Mouse (Mus musculus): Measurements from ENCODE around the gene Cracr2a. TPM values are rescaled to one million over a fixed set of nuclear protein-coding genes. Genes with fewer than 3 reads are reported as not detected.

Gene Cracr2a
- polyA plus RNA-seq, 1 experiment, result 0.06 TPM

DNA sequence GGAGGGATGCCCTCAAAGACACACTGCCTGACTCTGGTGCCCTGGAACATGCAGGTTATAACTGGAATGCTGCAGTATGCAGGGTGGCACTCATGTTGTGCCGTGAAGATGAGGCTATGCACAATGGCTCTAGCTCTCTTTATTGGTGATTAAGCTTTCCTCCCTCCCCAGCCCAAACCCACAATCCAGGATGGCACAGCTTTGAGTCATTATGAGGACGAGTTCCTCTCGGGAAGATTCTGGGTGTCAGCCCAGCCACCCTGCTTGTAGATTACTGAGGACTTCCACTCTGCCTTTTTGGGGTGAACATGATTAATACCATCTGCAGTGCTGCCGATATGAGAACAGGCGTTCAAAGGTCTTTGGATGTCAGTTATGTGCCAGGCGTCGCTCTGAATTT lies 132.5 kb downstream of the Cracr2a start:
- H3K36me3 ChIP-seq (ENCODE audit: control insufficient read depth), result no peaks in the 10 kb centered on the region
- no peak for TF ChIP-seq GATA1 (IDR thresholded peaks at IDR 0.05; ENCODE audit: low read length)
- no peak for TF ChIP-seq TAL1 (IDR thresholded peaks at IDR 0.05; ENCODE audit: low read length)
- H3K27me3 ChIP-seq (ENCODE audit: control insufficient read depth), result no peaks in the 10 kb centered on the region
- H3K4me3 ChIP-seq (replicated peaks), result no peak overlapping the region
- H3K4me1 ChIP-seq (ENCODE audit: control insufficient read depth), result no peaks in the 10 kb centered on the region
- H3K9me3 ChIP-seq (ENCODE audit: control insufficient read depth, low read length), result no peaks in the 10 kb centered on the region

DNA sequence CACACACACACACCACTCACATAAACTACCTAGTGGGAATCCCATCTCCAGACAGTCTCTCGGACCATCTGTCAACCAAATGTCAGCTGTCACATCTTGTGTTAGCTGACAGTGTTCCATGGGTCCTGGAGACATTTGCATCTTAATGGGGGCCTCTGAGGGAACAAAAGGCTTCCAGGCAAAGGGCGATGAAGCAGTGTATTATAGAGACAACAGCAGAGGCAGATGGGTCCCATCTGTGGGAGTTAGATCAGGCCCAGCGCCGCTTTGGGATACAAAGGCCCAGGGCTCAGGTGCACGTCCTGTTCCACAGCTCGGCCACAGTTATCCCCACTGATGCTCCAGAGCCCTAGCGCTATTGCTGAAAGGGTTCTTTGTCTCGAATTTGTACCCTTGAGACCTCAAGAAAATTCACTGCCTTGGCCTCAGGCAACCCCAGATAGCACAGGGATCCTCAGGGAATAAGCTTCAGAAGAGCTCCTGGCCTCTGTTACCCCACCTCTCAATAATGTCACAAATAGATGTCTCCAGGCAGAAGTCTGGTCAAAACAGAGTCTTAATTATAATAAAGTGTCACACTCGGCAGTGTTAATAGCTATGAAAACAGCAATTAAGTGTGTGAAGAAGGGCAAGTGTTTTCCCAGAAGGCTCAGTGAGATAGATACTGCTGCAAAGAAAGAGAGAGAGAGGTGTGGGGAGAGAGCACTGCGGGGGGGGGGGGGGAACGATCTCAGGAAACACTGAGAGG lies 140.1 kb downstream of the Cracr2a start:
- Histone ChIP-seq H3K4me3 (replicated peaks) (no peak overlapping the region), H3K9me3 (ENCODE audit: control insufficient read depth, low read length) (no peaks in the 10 kb centered on the region), H3K4me1 (ENCODE audit: control insufficient read depth) (no peaks in the 10 kb centered on the region), H3K27me3 (ENCODE audit: control insufficient read depth) (no peaks in the 10 kb centered on the region), H3K36me3 (ENCODE audit: control insufficient read depth) (no peaks in the 10 kb centered on the region)
- TF ChIP-seq TAL1 (IDR thresholded peaks at IDR 0.05; ENCODE audit: low read length) (no peak), GATA1 (IDR thresholded peaks at IDR 0.05; ENCODE audit: low read length) (no peak)

DNA sequence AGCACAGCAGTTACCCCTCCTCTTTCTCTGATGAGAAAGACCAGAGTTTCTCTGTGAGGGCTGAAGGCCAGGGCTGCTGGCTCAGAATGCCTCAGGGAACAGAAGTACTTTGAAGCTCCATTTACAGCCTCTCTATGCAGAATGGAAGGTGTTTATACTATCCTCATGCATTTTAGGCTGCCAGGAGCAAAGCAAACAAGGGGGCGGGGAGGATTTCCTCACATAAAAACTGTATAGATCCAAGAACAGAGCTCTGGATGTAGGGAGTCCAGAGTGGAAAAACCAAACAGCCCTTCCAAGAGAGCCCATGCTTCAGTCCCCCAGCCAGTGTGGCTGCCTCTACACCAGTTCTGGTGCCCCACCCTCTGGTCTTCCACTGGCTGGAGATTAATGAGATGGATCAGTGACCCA lies 147.1 kb downstream of the Cracr2a start:
- H3K4me1 ChIP-seq (ENCODE audit: control insufficient read depth), result no peaks in the 10 kb centered on the region
- no peaks in the 10 kb centered on the region for H3K27me3 ChIP-seq (ENCODE audit: control insufficient read depth)
- TF ChIP-seq TAL1 (IDR thresholded peaks at IDR 0.05; ENCODE audit: low read length) (no peak), GATA1 (IDR thresholded peaks at IDR 0.05; ENCODE audit: low read length) (no peak)
- no peak overlapping the region for H3K4me3 ChIP-seq (replicated peaks)
- no peaks in the 10 kb centered on the region for H3K36me3 ChIP-seq (ENCODE audit: control insufficient read depth)
- H3K9me3 ChIP-seq (ENCODE audit: control insufficient read depth, low read length), result no peaks in the 10 kb centered on the region

DNA sequence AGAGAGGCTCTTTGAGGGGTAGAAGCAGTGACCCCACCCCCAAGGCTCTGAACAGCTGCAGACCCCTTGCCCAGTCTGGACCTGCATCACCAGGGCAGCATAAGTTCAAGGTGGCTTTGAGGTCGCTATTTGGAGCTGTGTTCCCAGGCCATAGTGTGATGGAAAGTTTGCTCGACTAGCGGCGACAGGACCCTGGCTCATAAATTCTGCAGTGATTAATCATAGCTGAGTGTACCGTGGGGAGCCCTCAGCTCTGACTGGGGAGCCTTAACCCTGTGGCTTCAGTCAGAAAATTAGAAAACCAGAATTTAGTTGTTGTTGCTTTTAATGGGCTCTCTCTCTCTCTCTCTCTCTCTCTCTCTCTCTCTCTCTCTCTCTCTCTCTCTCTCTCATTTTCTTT lies 153.8 kb downstream of the Cracr2a start:
- TF ChIP-seq GATA1 (IDR thresholded peaks at IDR 0.05; ENCODE audit: low read length) (no peak), TAL1 (IDR thresholded peaks at IDR 0.05; ENCODE audit: low read length) (no peak)
- no peaks in the 10 kb centered on the region for H3K9me3 ChIP-seq (ENCODE audit: control insufficient read depth, low read length)
- no peaks in the 10 kb centered on the region for H3K27me3 ChIP-seq (ENCODE audit: control insufficient read depth)
- H3K4me3 ChIP-seq (replicated peaks), result no peak overlapping the region
- no peaks in the 10 kb centered on the region for H3K4me1 ChIP-seq (ENCODE audit: control insufficient read depth)
- H3K36me3 ChIP-seq (ENCODE audit: control insufficient read depth), result no peaks in the 10 kb centered on the region

DNA sequence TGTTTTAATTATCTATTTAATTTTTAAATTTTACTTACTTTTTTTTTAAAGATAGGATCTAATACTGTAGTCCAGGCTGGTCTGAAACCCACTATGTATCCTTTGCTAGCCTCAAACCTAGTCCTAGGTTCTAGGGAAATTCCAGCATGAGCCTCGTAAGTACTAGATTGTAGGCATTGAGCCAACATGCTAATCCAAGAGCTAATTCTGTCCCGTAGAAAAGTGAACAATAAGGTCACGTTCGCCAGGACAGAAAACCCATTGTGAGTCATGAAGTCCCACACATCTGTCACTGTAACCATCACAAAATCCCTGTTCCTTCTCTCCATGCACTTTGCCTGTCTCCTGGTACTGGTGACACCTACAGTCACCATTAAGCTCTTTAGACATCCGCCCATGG lies 154.3 kb downstream of the Cracr2a start:
- no peaks in the 10 kb centered on the region for H3K4me1 ChIP-seq (ENCODE audit: control insufficient read depth)
- no peak for TF ChIP-seq GATA1 (IDR thresholded peaks at IDR 0.05; ENCODE audit: low read length)
- no peak for TF ChIP-seq TAL1 (IDR thresholded peaks at IDR 0.05; ENCODE audit: low read length)
- H3K27me3 ChIP-seq (ENCODE audit: control insufficient read depth), result no peaks in the 10 kb centered on the region
- H3K9me3 ChIP-seq (ENCODE audit: control insufficient read depth, low read length), result no peaks in the 10 kb centered on the region
- no peak overlapping the region for H3K4me3 ChIP-seq (replicated peaks)
- H3K36me3 ChIP-seq (ENCODE audit: control insufficient read depth), result no peaks in the 10 kb centered on the region

DNA sequence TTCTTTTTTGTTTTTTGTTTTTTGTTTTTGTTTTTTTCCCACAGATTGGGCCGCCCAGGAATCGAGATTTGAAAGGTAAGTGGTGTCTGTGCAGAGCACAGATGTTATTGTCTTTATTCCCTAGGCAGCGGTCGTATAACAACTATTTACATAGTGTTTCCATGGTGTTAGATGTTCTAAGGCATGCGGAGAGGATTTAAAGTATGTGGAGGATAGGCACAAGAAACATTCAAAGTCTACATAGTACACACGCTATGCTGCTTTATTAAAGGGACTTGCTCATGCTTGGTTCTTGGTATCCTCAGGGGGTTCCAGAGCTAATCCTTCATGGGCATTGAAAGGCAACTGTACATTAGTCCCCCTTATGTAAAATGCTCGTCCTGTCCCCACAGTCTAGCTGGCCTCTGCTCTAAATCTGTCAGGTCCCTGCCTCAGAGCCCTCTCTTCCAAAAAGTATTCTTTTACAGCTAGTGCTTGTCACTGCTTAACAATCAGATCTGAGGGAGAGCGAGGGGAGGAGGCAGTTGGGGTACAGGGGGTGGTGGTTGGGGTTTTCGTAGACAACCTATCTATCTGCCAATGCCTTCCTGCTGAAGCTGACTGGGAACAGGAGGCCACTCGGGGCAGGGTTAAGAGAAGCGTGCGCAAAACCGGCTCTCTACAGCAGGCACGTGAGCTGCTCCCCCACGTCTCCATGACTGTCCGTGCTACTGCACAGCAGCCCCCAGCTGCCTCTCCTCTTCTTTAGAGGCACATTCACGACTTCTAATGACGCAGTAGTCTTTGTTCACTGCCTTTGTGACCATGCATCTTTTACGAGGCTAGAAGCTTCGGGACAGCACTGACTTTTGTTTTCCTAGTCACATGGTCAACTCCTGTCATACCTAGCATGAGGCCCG lies 156.3 kb downstream of the Cracr2a start:
- no peak for TF ChIP-seq GATA1 (IDR thresholded peaks at IDR 0.05; ENCODE audit: low read length)
- no peak for TF ChIP-seq TAL1 (IDR thresholded peaks at IDR 0.05; ENCODE audit: low read length)
- Histone ChIP-seq H3K36me3 (ENCODE audit: control insufficient read depth) (no peaks in the 10 kb centered on the region), H3K4me3 (replicated peaks) (no peak overlapping the region), H3K27me3 (ENCODE audit: control insufficient read depth) (no peaks in the 10 kb centered on the region), H3K4me1 (ENCODE audit: control insufficient read depth) (no peaks in the 10 kb centered on the region), H3K9me3 (ENCODE audit: control insufficient read depth, low read length) (no peaks in the 10 kb centered on the region)

DNA sequence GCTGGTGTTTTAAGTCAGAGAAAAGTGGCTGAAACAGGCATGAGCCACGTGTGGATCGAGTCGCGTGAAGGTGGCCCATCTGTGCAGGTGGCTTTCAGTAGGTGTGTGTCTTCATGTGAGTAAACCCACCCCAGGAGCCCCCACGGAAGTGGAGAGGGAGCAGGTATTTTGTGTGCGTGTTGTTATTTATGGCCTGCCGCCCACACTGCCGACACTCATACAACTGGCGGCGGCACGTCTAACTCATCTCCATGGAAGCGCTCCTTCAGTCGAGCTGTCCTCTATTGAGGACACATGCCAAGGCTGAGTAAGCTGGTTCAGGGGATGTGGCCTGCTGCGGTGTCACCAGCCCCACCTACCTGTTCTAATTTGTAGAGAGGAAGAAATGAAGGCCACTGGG lies 158.7 kb downstream of the Cracr2a start:
- no peaks in the 10 kb centered on the region for H3K9me3 ChIP-seq (ENCODE audit: control insufficient read depth, low read length)
- H3K4me3 ChIP-seq (replicated peaks), result no peak overlapping the region
- no peaks in the 10 kb centered on the region for H3K36me3 ChIP-seq (ENCODE audit: control insufficient read depth)
- no peaks in the 10 kb centered on the region for H3K4me1 ChIP-seq (ENCODE audit: control insufficient read depth)
- H3K27me3 ChIP-seq (ENCODE audit: control insufficient read depth), result no peaks in the 10 kb centered on the region
- no peak for TF ChIP-seq GATA1 (IDR thresholded peaks at IDR 0.05; ENCODE audit: low read length)
- no peak for TF ChIP-seq TAL1 (IDR thresholded peaks at IDR 0.05; ENCODE audit: low read length)

DNA sequence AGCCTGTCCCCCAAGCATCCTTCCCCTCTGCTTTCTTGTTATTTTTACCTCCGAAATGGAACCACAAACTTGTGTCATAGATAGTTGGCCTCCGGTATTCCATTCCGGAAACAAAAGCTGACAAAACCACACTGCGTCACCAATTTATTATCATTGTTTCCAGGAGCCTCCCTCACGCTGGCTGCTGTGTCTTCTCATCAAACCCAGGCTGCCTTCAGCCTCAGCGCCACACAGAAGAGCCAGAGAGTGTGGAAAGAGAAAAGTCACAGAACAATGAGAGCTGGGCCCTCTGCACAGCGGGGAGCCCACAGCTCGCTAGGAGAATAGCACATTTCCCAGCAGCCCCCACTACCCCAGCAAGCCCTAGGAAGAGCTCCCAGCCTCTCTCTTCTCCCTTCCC lies 162.0 kb downstream of the Cracr2a start:
- H3K36me3 ChIP-seq (ENCODE audit: control insufficient read depth), result no peaks in the 10 kb centered on the region
- no peak for TF ChIP-seq GATA1 (IDR thresholded peaks at IDR 0.05; ENCODE audit: low read length)
- no peak for TF ChIP-seq TAL1 (IDR thresholded peaks at IDR 0.05; ENCODE audit: low read length)
- no peaks in the 10 kb centered on the region for H3K27me3 ChIP-seq (ENCODE audit: control insufficient read depth)
- no peaks in the 10 kb centered on the region for H3K4me1 ChIP-seq (ENCODE audit: control insufficient read depth)
- H3K4me3 ChIP-seq (replicated peaks), result no peak overlapping the region
- H3K9me3 ChIP-seq (ENCODE audit: control insufficient read depth, low read length), result no peaks in the 10 kb centered on the region

Other genes starting within 250 kb of the Cracr2a start
- 0.18 and 0.19 TPM in 2 replicates for gene Parp11, start 114.5 kb upstream of the Cracr2a start, polyA plus RNA-seq (2012)
- not detected in 2 replicates for gene Prmt8, start 208.1 kb downstream of the Cracr2a start, polyA plus RNA-seq (2012)

Data from erythroblast, embryonic 14.5 days (primary cell).